Mouse (Mus musculus): Measurements from ENCODE around the gene Galnt2.

The Galnt2 gene

GRCm38 (mm10) chr8:124290911-124291691, 59.9 kb downstream of the Galnt2 start:
- no peak for DNase-seq (ENCODE audit: low read depth, low spot score)

- DNase-seq (ENCODE audit: low read depth, low spot score): no peak
Measured at GRCm38 (mm10) chr8:124291693-124292092, 60.5 kb downstream of the Galnt2 start.

- no peak for DNase-seq (ENCODE audit: low read depth, low spot score)
Measured at GRCm38 (mm10) chr8:124292965-124293364, 61.8 kb downstream of the Galnt2 start.

GRCm38 (mm10) chr8:124294425-124294824, 63.2 kb downstream of the Galnt2 start:
- DNase-seq (ENCODE audit: low read depth, low spot score): no peak

- no peak for DNase-seq (ENCODE audit: low read depth, low spot score)
Measured at GRCm38 (mm10) chr8:124294900-124295299, 63.7 kb downstream of the Galnt2 start.

GRCm38 (mm10) chr8:124295357-124295756, 64.2 kb downstream of the Galnt2 start:
- DNase-seq (ENCODE audit: low read depth, low spot score): no peak

GRCm38 (mm10) chr8:124301512-124301911, 70.3 kb downstream of the Galnt2 start:
- no peak for DNase-seq (ENCODE audit: low read depth, low spot score)

- no peak for DNase-seq (ENCODE audit: low read depth, low spot score)
Measured at GRCm38 (mm10) chr8:124301935-124302555, 70.9 kb downstream of the Galnt2 start.

GRCm38 (mm10) chr8:124303211-124303902, 72.2 kb downstream of the Galnt2 start:
- DNase-seq (ENCODE audit: low read depth, low spot score): no peak

GRCm38 (mm10) chr8:124304141-124304540, 73.0 kb downstream of the Galnt2 start:
- no peak for DNase-seq (ENCODE audit: low read depth, low spot score)

- DNase-seq (ENCODE audit: low read depth, low spot score): no peak
Measured at GRCm38 (mm10) chr8:124306574-124306973, 75.4 kb downstream of the Galnt2 start.

GRCm38 (mm10) chr8:124307700-124308099, 76.5 kb downstream of the Galnt2 start:
- no peak for DNase-seq (ENCODE audit: low read depth, low spot score)

- DNase-seq (ENCODE audit: low read depth, low spot score): no peak
Measured at GRCm38 (mm10) chr8:124310509-124310908, 79.3 kb downstream of the Galnt2 start.

GRCm38 (mm10) chr8:124311111-124311510, 79.9 kb downstream of the Galnt2 start:
- no peak for DNase-seq (ENCODE audit: low read depth, low spot score)

- no peak for DNase-seq (ENCODE audit: low read depth, low spot score)
Measured at GRCm38 (mm10) chr8:124311723-124312122, 80.5 kb downstream of the Galnt2 start.

GRCm38 (mm10) chr8:124312228-124312627, 81.0 kb downstream of the Galnt2 start:
- no peak for DNase-seq (ENCODE audit: low read depth, low spot score)

GRCm38 (mm10) chr8:124314803-124315202, 83.6 kb downstream of the Galnt2 start:
- DNase-seq (ENCODE audit: low read depth, low spot score): peak; percentile 28

GRCm38 (mm10) chr8:124316466-124317136, 85.4 kb downstream of the Galnt2 start:
- no peak for DNase-seq (ENCODE audit: low read depth, low spot score)

- no peak for DNase-seq (ENCODE audit: low read depth, low spot score)
Measured at GRCm38 (mm10) chr8:124317191-124317682, 86.0 kb downstream of the Galnt2 start.

GRCm38 (mm10) chr8:124317821-124318220, 86.6 kb downstream of the Galnt2 start:
- no peak for DNase-seq (ENCODE audit: low read depth, low spot score)

- DNase-seq (ENCODE audit: low read depth, low spot score): no peak
Measured at GRCm38 (mm10) chr8:124318612-124319315, 87.6 kb downstream of the Galnt2 start.
